ENCODE assay signal across 19 mouse cellular contexts in genomic region chr2:57109301-57109700, GRCm38 (mm10). TPM values are rescaled to one million over a fixed set of nuclear protein-coding genes. Genes with fewer than 3 reads are reported as not detected.
DNase-seq lines count a peak whose midpoint lies in the region; ATAC-seq and TF ChIP-seq lines count a peak whose summit lies in the region.
"Had no signal": no experiment of that assay in that cellular context is flagged by ENCODE, and none has a peak within 500 bp of the region (broad histone marks: within the 10 kb centered on the region; RNA-seq: fewer than 3 reads in every experiment).

No protein-coding gene starts in this region.

- intact Hi-C loops in heart, postnatal 25 days (cut with DNase I): no loop called here

- peak; percentile 67 for ATAC-seq in midbrain, embryonic 12.5 days (ENCODE audit: low FRiP score, low read depth)
- ATAC-seq in midbrain, postnatal 0 days (ENCODE audit: low FRiP score): no peak
- ATAC-seq in neural tube, embryonic 14.5 days (ENCODE audit: low read depth): peak; percentile 44; the same call in 1 of the 2 replicates
- ATAC-seq: intestine, embryonic 15.5 days; liver, postnatal 0 days had no signal

- H3K36me3 ChIP-seq in heart, embryonic 10.5 days: no peaks in the 10 kb centered on the region
- no peaks in the 10 kb centered on the region for H3K36me3 ChIP-seq in midbrain, embryonic 12.5 days
- no peaks in the 10 kb centered on the region for H3K36me3 ChIP-seq in midbrain, postnatal 0 days (ENCODE audit: insufficient read depth, low read length)
- H3K36me3 ChIP-seq in neural tube, embryonic 14.5 days (ENCODE audit: control insufficient read depth, insufficient read depth, low read length): no peaks in the 10 kb centered on the region
- H3K36me3 ChIP-seq: heart, embryonic 13.5 days; intestine, embryonic 15.5 days had no signal

- WGBS in heart, embryonic 10.5 days: 7% methylated on average over 11 of the region's 11 CpGs
- whole genome bisulfite sequencing in midbrain, embryonic 12.5 days: 3% methylated on average over 11 of the region's 11 CpGs
- WGBS in midbrain, postnatal 0 days: 5% methylated on average over 11 of the region's 11 CpGs
- 3% methylated on average over 11 of the region's 11 CpGs for WGBS in neural tube, embryonic 14.5 days

- peak; percentile 42 for DNase-seq in embryo, embryonic 10.5 days (ENCODE audit: low spot score)
- DNase-seq in embryo, embryonic 10 days (ENCODE audit: low spot score): no peak
- peak; percentile 67 for DNase-seq in heart, embryonic 10.5 days (ENCODE audit: low spot score)
- DNase-seq in heart, postnatal 25 days (ENCODE audit: low spot score): no peak
- DNase-seq in midbrain, postnatal 0 days (ENCODE audit: low spot score): no peak
- no peak for DNase-seq in T-cell, adult 2 months (ENCODE audit: low spot score)
- DNase-seq: adrenal gland, adult 8-10 months; cerebellum, adult 9-11 months; heart, adult 11 months; heart, postnatal 36 days; kidney, adult 9 months; kidney, postnatal 25 days; liver, postnatal 0 days; lung, postnatal 10 days; thymus, postnatal 14 days had no signal

- H3K4me1 ChIP-seq in heart, embryonic 10.5 days: peaks cover 7% of the 10 kb centered on the region; the same call in 1 of the 2 replicates
- H3K4me1 ChIP-seq in midbrain, embryonic 12.5 days: peaks cover 42% of the 10 kb centered on the region
- H3K4me1 ChIP-seq in midbrain, postnatal 0 days (ENCODE audit: insufficient read depth, low read length): no peaks in the 10 kb centered on the region
- H3K4me1 ChIP-seq in neural tube, embryonic 14.5 days (ENCODE audit: control insufficient read depth, insufficient read depth, low read length): no peaks in the 10 kb centered on the region; the same call in 1 of the 2 replicates

- peak overlapping the region; percentile 22; the same call in 1 of the 2 replicates for H3K4me2 ChIP-seq in midbrain, embryonic 12.5 days (replicated peaks)
- no peak overlapping the region for H3K4me2 ChIP-seq in midbrain, postnatal 0 days (ENCODE audit: low read depth, low read length, poor library complexity, severe bottlenecking)
- 0 out of 2 replicates have a peak overlapping the region, but pooled peaks have one; percentile 6 for H3K4me2 ChIP-seq in neural tube, embryonic 14.5 days (ENCODE audit: low read depth, low read length)
- H3K4me2 ChIP-seq: heart, embryonic 13.5 days; intestine, embryonic 15.5 days had no signal

- no peak overlapping the region for H3K27ac ChIP-seq in heart, embryonic 10.5 days
- no peak overlapping the region for H3K27ac ChIP-seq in midbrain, embryonic 12.5 days (replicated peaks)
- no peak overlapping the region for H3K27ac ChIP-seq in midbrain, postnatal 0 days (ENCODE audit: low read depth, low read length)
- no peak overlapping the region for H3K27ac ChIP-seq in neural tube, embryonic 14.5 days (ENCODE audit: low read depth, low read length)
- H3K27ac ChIP-seq: heart, embryonic 13.5 days; intestine, embryonic 15.5 days had no signal

- TF ChIP-seq CTCF in midbrain, postnatal 0 days (IDR thresholded peaks at IDR 0.05): no peak

- H3K4me3 ChIP-seq in heart, embryonic 10.5 days: no peak overlapping the region
- peak overlapping the region; percentile 22 for H3K4me3 ChIP-seq in midbrain, embryonic 12.5 days
- H3K4me3 ChIP-seq in midbrain, postnatal 0 days (ENCODE audit: low read depth, low read length): no peak overlapping the region
- no peak overlapping the region for H3K4me3 ChIP-seq in neural tube, embryonic 14.5 days (ENCODE audit: low read depth, low read length)
- H3K4me3 ChIP-seq: heart, embryonic 13.5 days; intestine, embryonic 15.5 days had no signal

- H3K9me3 ChIP-seq in heart, embryonic 10.5 days: no peaks in the 10 kb centered on the region
- H3K9me3 ChIP-seq in midbrain, embryonic 12.5 days: no peaks in the 10 kb centered on the region
- H3K9me3 ChIP-seq in midbrain, postnatal 0 days (ENCODE audit: low read length): no peaks in the 10 kb centered on the region
- H3K9me3 ChIP-seq in neural tube, embryonic 14.5 days (ENCODE audit: control insufficient read depth, low read length): no peaks in the 10 kb centered on the region
- H3K9me3 ChIP-seq: heart, embryonic 13.5 days; intestine, embryonic 15.5 days had no signal

- H3K9ac ChIP-seq in midbrain, embryonic 12.5 days (replicated peaks): no peak overlapping the region
- no peak overlapping the region for H3K9ac ChIP-seq in midbrain, postnatal 0 days (replicated peaks; ENCODE audit: low read length, poor library complexity, severe bottlenecking)
- no peak overlapping the region for H3K9ac ChIP-seq in neural tube, embryonic 14.5 days (replicated peaks; ENCODE audit: low read depth, low read length)
- H3K9ac ChIP-seq: heart, embryonic 13.5 days; intestine, embryonic 15.5 days; liver, postnatal 0 days had no signal

- peaks cover 97% of the 10 kb centered on the region for H3K27me3 ChIP-seq in heart, embryonic 10.5 days (ENCODE audit: insufficient read depth, poor library complexity, severe bottlenecking)
- H3K27me3 ChIP-seq in midbrain, embryonic 12.5 days: peaks cover 91% of the 10 kb centered on the region
- H3K27me3 ChIP-seq in midbrain, postnatal 0 days (ENCODE audit: insufficient read depth, low read length): peaks cover 81% of the 10 kb centered on the region
- H3K27me3 ChIP-seq in neural tube, embryonic 14.5 days (ENCODE audit: control insufficient read depth, insufficient read depth, low read length): peaks cover 59% of the 10 kb centered on the region

RNA-seq across cellular contexts. Expression of gene Nr4a2, which starts 14.5 kb away (rescaled TPM):
- polyA plus RNA-seq in heart, embryonic 10.5 days (2016; fragmentation: Nextera tagmentation; extraction: Ambion mirVana): 2.3 and 3.4 TPM in 2 replicates
- 1 to 10 TPM; 1.3 to 1.8 TPM for total RNA-seq in heart, postnatal 25 days (2021)
- polyA plus RNA-seq in midbrain, embryonic 12.5 days (2016; fragmentation: Nextera tagmentation; extraction: Ambion mirVana): 31.4 and 35.2 TPM in 2 replicates
- total RNA-seq in midbrain, postnatal 0 days (2014; rRNA removed): 12.6 and 14.6 TPM in 2 replicates
- 15.4 and 19.4 TPM in 2 replicates for polyA plus RNA-seq in midbrain, postnatal 0 days (2015; fragmentation: Nextera tagmentation; extraction: Ambion mirVana)
- polyA plus RNA-seq in neural tube, embryonic 14.5 days (2014; fragmentation: Nextera tagmentation; extraction: Ambion mirVana): 24.7 and 25.6 TPM in 2 replicates

Comparison
In these comparisons a context has a peak if more than half of its experiments do, and no peak if none do; other contexts are left out.
1. DNase-seq: peak in embryo, embryonic 10.5 days (single experiment) and heart, embryonic 10.5 days (single experiment); none in embryo, embryonic 10 days (single experiment), heart, postnatal 25 days (single experiment), midbrain, postnatal 0 days (single experiment) and T-cell, adult 2 months (single experiment).